Mouse (Mus musculus) erythroblast, embryonic 14.5 days (primary cell): ENCODE measurements around the gene P2rx6.

Source experiments
- GATA1 ChIP-seq: IDR thresholded peaks from 2 replicates; pipeline ENCODE4 v1.6.1; 2012; ENCODE audit warnings: low read length, inconsistent platforms, mixed read lengths
- TAL1 ChIP-seq: IDR thresholded peaks from 3 replicates; pipeline ENCODE4 v1.6.1; 2012; ENCODE audit warnings: low read length, inconsistent platforms, mixed read lengths

GRCm38 (mm10) chr16:17527606-17528005 lies 34.1 kb upstream of the P2rx6 start:
- TF ChIP-seq TAL1 (no peak), GATA1 (no peak)
